Mouse (Mus musculus): ENCODE measurements around the gene Il21r. TPM values are rescaled to one million over a fixed set of nuclear protein-coding genes. Genes with fewer than 3 reads are reported as not detected.

Il21r gene
- total RNA-seq, 1 experiment from 2014 or later: 15.2 TPM

GRCm38 (mm10) chr7:125572737-125573136 is 30.5 kb upstream of the Il21r start:
- ATAC-seq (replicated peaks; ENCODE audit: insufficient number of reproducible peaks, low FRiP score, low TSS enrichment, poor library complexity, severe bottlenecking): no peak

GRCm38 (mm10) chr7:125573849-125574248 is 29.4 kb upstream of the Il21r start:
- no peak for ATAC-seq (replicated peaks; ENCODE audit: insufficient number of reproducible peaks, low FRiP score, low TSS enrichment, poor library complexity, severe bottlenecking)

- ATAC-seq (replicated peaks; ENCODE audit: insufficient number of reproducible peaks, low FRiP score, low TSS enrichment, poor library complexity, severe bottlenecking): no peak
These were observed 28.4 kb upstream of the Il21r start for GRCm38 (mm10) chr7:125574832-125575231.

GRCm38 (mm10) chr7:125575738-125576540 is 27.3 kb upstream of the Il21r start:
- no peak for ATAC-seq (replicated peaks; ENCODE audit: insufficient number of reproducible peaks, low FRiP score, low TSS enrichment, poor library complexity, severe bottlenecking)

GRCm38 (mm10) chr7:125576982-125577381 is 26.2 kb upstream of the Il21r start:
- no peak for ATAC-seq (replicated peaks; ENCODE audit: insufficient number of reproducible peaks, low FRiP score, low TSS enrichment, poor library complexity, severe bottlenecking)

- no peak for ATAC-seq (replicated peaks; ENCODE audit: insufficient number of reproducible peaks, low FRiP score, low TSS enrichment, poor library complexity, severe bottlenecking)
These were observed 25.6 kb upstream of the Il21r start for GRCm38 (mm10) chr7:125577486-125578088.

GRCm38 (mm10) chr7:125578106-125578505 is 25.1 kb upstream of the Il21r start:
- no peak for ATAC-seq (replicated peaks; ENCODE audit: insufficient number of reproducible peaks, low FRiP score, low TSS enrichment, poor library complexity, severe bottlenecking)

GRCm38 (mm10) chr7:125579545-125580219 is 23.5 kb upstream of the Il21r start:
- no peak for ATAC-seq (replicated peaks; ENCODE audit: insufficient number of reproducible peaks, low FRiP score, low TSS enrichment, poor library complexity, severe bottlenecking)

- no peak for ATAC-seq (replicated peaks; ENCODE audit: insufficient number of reproducible peaks, low FRiP score, low TSS enrichment, poor library complexity, severe bottlenecking)
These were observed 23.0 kb upstream of the Il21r start for GRCm38 (mm10) chr7:125580220-125580549.

GRCm38 (mm10) chr7:125580625-125581316 is 22.5 kb upstream of the Il21r start:
- ATAC-seq (replicated peaks; ENCODE audit: insufficient number of reproducible peaks, low FRiP score, low TSS enrichment, poor library complexity, severe bottlenecking): no peak; the same call in 1 of the 2 replicates

- peak; percentile 74 for ATAC-seq (replicated peaks; ENCODE audit: insufficient number of reproducible peaks, low FRiP score, low TSS enrichment, poor library complexity, severe bottlenecking)
These were observed 21.9 kb upstream of the Il21r start for GRCm38 (mm10) chr7:125581317-125581672.

GRCm38 (mm10) chr7:125583325-125584004 is 19.8 kb upstream of the Il21r start:
- no peak for ATAC-seq (replicated peaks; ENCODE audit: insufficient number of reproducible peaks, low FRiP score, low TSS enrichment, poor library complexity, severe bottlenecking)

GRCm38 (mm10) chr7:125584005-125584369 is 19.2 kb upstream of the Il21r start:
- ATAC-seq (replicated peaks; ENCODE audit: insufficient number of reproducible peaks, low FRiP score, low TSS enrichment, poor library complexity, severe bottlenecking): no peak

GRCm38 (mm10) chr7:125586355-125586754 is 16.9 kb upstream of the Il21r start:
- no peak for ATAC-seq (replicated peaks; ENCODE audit: insufficient number of reproducible peaks, low FRiP score, low TSS enrichment, poor library complexity, severe bottlenecking)

GRCm38 (mm10) chr7:125588721-125589120 is 14.5 kb upstream of the Il21r start:
- peak; percentile 91 for ATAC-seq (replicated peaks; ENCODE audit: insufficient number of reproducible peaks, low FRiP score, low TSS enrichment, poor library complexity, severe bottlenecking)

- no peak for ATAC-seq (replicated peaks; ENCODE audit: insufficient number of reproducible peaks, low FRiP score, low TSS enrichment, poor library complexity, severe bottlenecking)
These were observed 13.3 kb upstream of the Il21r start for GRCm38 (mm10) chr7:125589896-125590295.

- ATAC-seq (replicated peaks; ENCODE audit: insufficient number of reproducible peaks, low FRiP score, low TSS enrichment, poor library complexity, severe bottlenecking): peak; percentile 73
These were observed 9.4 kb upstream of the Il21r start for GRCm38 (mm10) chr7:125593831-125594230.

GRCm38 (mm10) chr7:125596406-125596805 is 6.8 kb upstream of the Il21r start:
- no peak for ATAC-seq (replicated peaks; ENCODE audit: insufficient number of reproducible peaks, low FRiP score, low TSS enrichment, poor library complexity, severe bottlenecking)

GRCm38 (mm10) chr7:125597083-125597482 is 6.1 kb upstream of the Il21r start:
- peak; percentile 54 for ATAC-seq (replicated peaks; ENCODE audit: insufficient number of reproducible peaks, low FRiP score, low TSS enrichment, poor library complexity, severe bottlenecking)

All from monocyte, adult 5-6 weeks (primary cell).